Mouse (Mus musculus): ENCODE measurements around the gene Fer1l5.

DNA sequence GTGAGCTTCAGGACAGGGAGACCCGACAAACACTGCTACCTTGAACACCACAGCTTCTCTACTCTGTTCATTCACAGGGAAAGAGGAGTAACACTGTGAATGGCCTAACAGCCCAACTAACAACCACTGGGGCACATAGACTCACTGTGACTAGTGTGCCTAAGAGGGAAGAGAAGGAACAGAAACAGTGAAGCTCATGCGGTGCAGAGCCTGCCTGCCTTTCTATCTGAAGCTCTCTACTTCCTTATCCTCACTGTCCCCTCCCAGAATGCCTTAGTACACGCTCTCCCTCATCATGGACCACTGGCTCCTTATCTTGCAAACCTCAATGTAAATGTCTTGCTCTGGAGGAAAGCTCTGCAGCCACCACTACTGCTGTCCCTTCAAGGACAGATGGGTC is 65.1 kb downstream of the Fer1l5 start:
- TF ChIP-seq CTCF (IDR thresholded peaks at IDR 0.05) (no peak), POLR2A (IDR thresholded peaks at IDR 0.05; ENCODE audit: insufficient read depth, low read depth, low read length) (no peak), EP300 (IDR thresholded peaks at IDR 0.05; ENCODE audit: insufficient read depth, low read depth, low read length) (no peak)
